Mouse (Mus musculus) heart, adult 2 months (tissue): ENCODE results near the gene Ncbp2.

Experiments
- EP300 ChIP-seq: fragments of 200-500 bp; IDR thresholded peaks from 2 replicates; pipeline ENCODE4 v1.6.1; 2011; ENCODE audit warnings: low read depth, low read length, control low read depth; ENCODE audit not compliant: insufficient read depth
- POLR2A ChIP-seq: fragments of 200-500 bp; IDR thresholded peaks from 2 replicates; pipeline ENCODE4 v1.6.1; 2011; ENCODE audit warnings: mild to moderate bottlenecking, low read depth, low read length, control low read depth; ENCODE audit not compliant: insufficient read depth

GRCm38 (mm10) chr16:31944698-31945255 lies 3.5 kb upstream of the Ncbp2 start:
- TF ChIP-seq POLR2A (no peak), EP300 (no peak)
